Mouse (Mus musculus): ENCODE measurements at regions not wholly inside any gene's neighbourhood (a gene's known extent, or its start where the extent isn't known, plus 50 kb on each side); places are given as distances from the start of the nearest gene placed in this dataset.
A peak's percentile ranks its signal among the peaks of the same experiment; 100 is the strongest.

GRCm38 (mm10) chr1:183516167-183516566 is 98.2 kb downstream of the Hhipl2 start:
- Histone ChIP-seq H3K4me1 (replicated peaks; ENCODE audit: insufficient read depth, low read length) (no peaks in the 10 kb centered on the region), H3K4me3 (replicated peaks; ENCODE audit: low read depth, low read length) (no peak overlapping the region), H3K27me3 (ENCODE audit: insufficient read depth, low read length) (no peaks in the 10 kb centered on the region), H3K36me3 (ENCODE audit: insufficient read depth, low read length) (no peaks in the 10 kb centered on the region), H3K9me3 (replicated peaks; ENCODE audit: low read length) (no peaks in the 10 kb centered on the region), H3K27ac (no peak overlapping the region), H3K4me2 (ENCODE audit: low read length) (no peak overlapping the region), H3K9ac (ENCODE audit: low read depth, low read length) (no peak overlapping the region)
- DNase-seq (ENCODE audit: low spot score): no peak
- peak; percentile 18; the same call in 1 of the 2 replicates for TF ChIP-seq CTCF (IDR thresholded peaks at IDR 0.05; ENCODE audit: low read depth)
- 72% methylated on average over 4 of the region's 4 CpGs for WGBS
- ATAC-seq (replicated peaks; ENCODE audit: low FRiP score, low read depth): no peak

GRCm38 (mm10) chr1:183517236-183517635 is 99.2 kb downstream of the Hhipl2 start:
- Histone ChIP-seq H3K4me1 (replicated peaks; ENCODE audit: insufficient read depth, low read length) (no peaks in the 10 kb centered on the region), H3K27me3 (ENCODE audit: insufficient read depth, low read length) (no peaks in the 10 kb centered on the region), H3K9me3 (replicated peaks; ENCODE audit: low read length) (no peaks in the 10 kb centered on the region), H3K27ac (no peak overlapping the region), H3K4me3 (replicated peaks; ENCODE audit: low read depth, low read length) (no peak overlapping the region), H3K9ac (ENCODE audit: low read depth, low read length) (no peak overlapping the region), H3K4me2 (ENCODE audit: low read length) (no peak overlapping the region), H3K36me3 (ENCODE audit: insufficient read depth, low read length) (no peaks in the 10 kb centered on the region)
- WGBS: 87% methylated on average over 4 of the region's 4 CpGs
- ATAC-seq (replicated peaks; ENCODE audit: low FRiP score, low read depth) (no peak), DNase-seq (ENCODE audit: low spot score) (no peak)
- TF ChIP-seq CTCF (IDR thresholded peaks at IDR 0.05; ENCODE audit: low read depth): no peak

GRCm38 (mm10) chr1:183521569-183521968 is 103.6 kb downstream of the Hhipl2 start:
- Histone ChIP-seq H3K36me3 (ENCODE audit: insufficient read depth, low read length) (no peaks in the 10 kb centered on the region), H3K9ac (ENCODE audit: low read depth, low read length) (no peak overlapping the region), H3K27ac (no peak overlapping the region), H3K4me1 (replicated peaks; ENCODE audit: insufficient read depth, low read length) (no peaks in the 10 kb centered on the region), H3K4me3 (replicated peaks; ENCODE audit: low read depth, low read length) (no peak overlapping the region), H3K27me3 (ENCODE audit: insufficient read depth, low read length) (no peaks in the 10 kb centered on the region), H3K4me2 (ENCODE audit: low read length) (no peak overlapping the region), H3K9me3 (replicated peaks; ENCODE audit: low read length) (no peaks in the 10 kb centered on the region)
- 77% methylated on average over 7 of the region's 7 CpGs for WGBS
- DNase-seq (ENCODE audit: low spot score) (no peak), ATAC-seq (replicated peaks; ENCODE audit: low FRiP score, low read depth) (no peak)
- no peak for TF ChIP-seq CTCF (IDR thresholded peaks at IDR 0.05; ENCODE audit: low read depth)

GRCm38 (mm10) chr1:183533386-183533785 is 115.4 kb downstream of the Hhipl2 start:
- H3K36me3 ChIP-seq (ENCODE audit: insufficient read depth, low read length): no peaks in the 10 kb centered on the region
- no peak overlapping the region for H3K4me2 ChIP-seq (ENCODE audit: low read length)
- H3K4me3 ChIP-seq (replicated peaks; ENCODE audit: low read depth, low read length): no peak overlapping the region
- no peak for DNase-seq (ENCODE audit: low spot score)
- no peaks in the 10 kb centered on the region for H3K9me3 ChIP-seq (replicated peaks; ENCODE audit: low read length)
- WGBS: 83% methylated on average over 11 of the region's 11 CpGs
- H3K27ac ChIP-seq: no peak overlapping the region
- no peak for ATAC-seq (replicated peaks; ENCODE audit: low FRiP score, low read depth)
- no peaks in the 10 kb centered on the region for H3K4me1 ChIP-seq (replicated peaks; ENCODE audit: insufficient read depth, low read length)
- no peak for TF ChIP-seq CTCF (IDR thresholded peaks at IDR 0.05; ENCODE audit: low read depth)
- H3K27me3 ChIP-seq (ENCODE audit: insufficient read depth, low read length): no peaks in the 10 kb centered on the region
- no peak overlapping the region for H3K9ac ChIP-seq (ENCODE audit: low read depth, low read length)

- ATAC-seq (replicated peaks; ENCODE audit: low FRiP score, low read depth) (no peak), DNase-seq (ENCODE audit: low spot score) (no peak)
- TF ChIP-seq CTCF (IDR thresholded peaks at IDR 0.05; ENCODE audit: low read depth): no peak
These were observed 130.9 kb downstream of the Hhipl2 start for GRCm38 (mm10) chr1:183548752-183549387.

GRCm38 (mm10) chr1:183552617-183553016 is 134.6 kb downstream of the Hhipl2 start:
- no peak overlapping the region for H3K4me3 ChIP-seq (replicated peaks; ENCODE audit: low read depth, low read length)
- H3K27me3 ChIP-seq (ENCODE audit: insufficient read depth, low read length): no peaks in the 10 kb centered on the region
- H3K36me3 ChIP-seq (ENCODE audit: insufficient read depth, low read length): no peaks in the 10 kb centered on the region
- TF ChIP-seq CTCF (IDR thresholded peaks at IDR 0.05; ENCODE audit: low read depth): peak; percentile 54
- peak; percentile 8 for DNase-seq (ENCODE audit: low spot score)
- 94% methylated on average over 4 of the region's 4 CpGs for WGBS
- ATAC-seq (replicated peaks; ENCODE audit: low FRiP score, low read depth): no peak
- no peaks in the 10 kb centered on the region for H3K9me3 ChIP-seq (replicated peaks; ENCODE audit: low read length)
- no peak overlapping the region for H3K4me2 ChIP-seq (ENCODE audit: low read length)
- no peak overlapping the region for H3K9ac ChIP-seq (ENCODE audit: low read depth, low read length)
- no peaks in the 10 kb centered on the region for H3K4me1 ChIP-seq (replicated peaks; ENCODE audit: insufficient read depth, low read length)
- no peak overlapping the region for H3K27ac ChIP-seq

More at GRCm38 (mm10) chr1:183548752-183549387, 130.9 kb downstream of the Hhipl2 start:
- Histone ChIP-seq H3K27ac (no peak overlapping the region), H3K4me3 (replicated peaks; ENCODE audit: low read depth, low read length) (no peak overlapping the region), H3K4me1 (replicated peaks; ENCODE audit: insufficient read depth, low read length) (no peaks in the 10 kb centered on the region), H3K27me3 (ENCODE audit: insufficient read depth, low read length) (no peaks in the 10 kb centered on the region), H3K9ac (ENCODE audit: low read depth, low read length) (no peak overlapping the region), H3K4me2 (ENCODE audit: low read length) (no peak overlapping the region), H3K36me3 (ENCODE audit: insufficient read depth, low read length) (no peaks in the 10 kb centered on the region), H3K9me3 (replicated peaks; ENCODE audit: low read length) (no peaks in the 10 kb centered on the region)
- 53% methylated on average over 7 of the region's 7 CpGs for WGBS

GRCm38 (mm10) chr1:183553219-183553618 is 135.2 kb downstream of the Hhipl2 start:
- H3K27ac ChIP-seq: no peak overlapping the region
- WGBS: 85% methylated on average over 8 of the region's 8 CpGs
- H3K9ac ChIP-seq (ENCODE audit: low read depth, low read length): no peak overlapping the region
- no peak for DNase-seq (ENCODE audit: low spot score)
- no peak for TF ChIP-seq CTCF (IDR thresholded peaks at IDR 0.05; ENCODE audit: low read depth)
- H3K4me1 ChIP-seq (replicated peaks; ENCODE audit: insufficient read depth, low read length): no peaks in the 10 kb centered on the region
- H3K9me3 ChIP-seq (replicated peaks; ENCODE audit: low read length): no peaks in the 10 kb centered on the region
- no peak overlapping the region for H3K4me2 ChIP-seq (ENCODE audit: low read length)
- no peak for ATAC-seq (replicated peaks; ENCODE audit: low FRiP score, low read depth)
- no peaks in the 10 kb centered on the region for H3K27me3 ChIP-seq (ENCODE audit: insufficient read depth, low read length)
- no peak overlapping the region for H3K4me3 ChIP-seq (replicated peaks; ENCODE audit: low read depth, low read length)
- no peaks in the 10 kb centered on the region for H3K36me3 ChIP-seq (ENCODE audit: insufficient read depth, low read length)
